Mouse (Mus musculus) heart, embryonic 14.5 days (tissue): ENCODE results near the gene Spats2. TPM values are rescaled to one million over a fixed set of nuclear protein-coding genes. Genes with fewer than 3 reads are reported as not detected.
A peak's percentile ranks its signal among the peaks of the same experiment; 100 is the strongest.

Source experiments
- ATAC-seq: fragments of 200-750 bp; cut with Nextera tagmentation; 2 replicates; pipeline ENCODE4 v1.8.0; 2017; ENCODE audit warnings: low read depth, moderate TSS enrichment; ENCODE audit not compliant: insufficient number of reproducible peaks, insufficient read depth, low FRiP score
- H3K27ac ChIP-seq, 2 experiments: fragments of 200-500 bp in 1 of 2; fragments of 300-500 bp in 1 of 2; sonication (generic) in 1 of 2; replicated peaks in 1 of 2; 2 replicates each; pipeline ENCODE4 v1.5.1; 2012 to 2014; ENCODE audit warnings: low read depth in 2 of 2, low read length in 2 of 2, control low read depth in 1 of 2, mild to moderate bottlenecking in 1 of 2, mixed read lengths in 1 of 2; ENCODE audit not compliant: control insufficient read depth in 1 of 2, insufficient read depth in 1 of 2
- H3K27me3 ChIP-seq: fragments of 300-500 bp; sonication (generic); 2 replicates; pipeline ENCODE4 v1.6.1; 2014; ENCODE audit warnings: mild to moderate bottlenecking, low read length, control low read depth; ENCODE audit not compliant: control insufficient read depth, insufficient read depth
- H3K36me3 ChIP-seq: fragments of 300-500 bp; sonication (generic); 2 replicates; pipeline ENCODE4 v1.6.1; 2014; ENCODE audit warnings: mild to moderate bottlenecking, control low read depth, low read length, mixed read lengths; ENCODE audit not compliant: control insufficient read depth, insufficient read depth
- H3K4me1 ChIP-seq, 2 experiments: fragments of 200-500 bp in 1 of 2; fragments of 300-500 bp in 1 of 2; sonication (generic) in 1 of 2; 2 replicates each; pipeline ENCODE4 v1.6.1; 2012 to 2014; ENCODE audit warnings: low read length in 2 of 2, control low read depth in 1 of 2, mixed read lengths in 1 of 2; ENCODE audit not compliant: control insufficient read depth in 2 of 2, insufficient read depth in 2 of 2
- H3K4me2 ChIP-seq: fragments of 300-500 bp; sonication (generic); 2 replicates; pipeline ENCODE4 v1.6.1; 2014; ENCODE audit warnings: mild to moderate bottlenecking, low read length
- H3K4me3 ChIP-seq, 2 experiments: fragments of 200-500 bp in 1 of 2; fragments of 300-500 bp in 1 of 2; sonication (generic) in 1 of 2; 2 replicates each; pipeline ENCODE4 v1.5.1; 2012 to 2014; ENCODE audit warnings: low read length in 2 of 2, mild to moderate bottlenecking in 2 of 2, control low read depth in 1 of 2, low read depth in 1 of 2, moderate library complexity in 1 of 2; ENCODE audit not compliant: control insufficient read depth in 1 of 2, insufficient read depth in 1 of 2
- H3K9ac ChIP-seq: fragments of 300-500 bp; sonication (generic); 2 replicates; pipeline ENCODE4 v1.6.1; 2014; ENCODE audit warnings: mild to moderate bottlenecking, low read length
- H3K9me3 ChIP-seq: fragments of 300-500 bp; sonication (generic); 2 replicates; pipeline ENCODE4 v1.6.1; 2016; ENCODE audit warnings: low read length, control low read depth; ENCODE audit not compliant: control insufficient read depth
- WGBS: fragments of 180-500 bp; shearing (Covaris S2); extraction: QIAGEN DNeasy Blood & Tissue Kit; methylation state at CpG from one replicate; pipeline ENCODE4 v1.1.7; 2014; 5-methylcytosine and 5-hydroxymethylcytosine counted together
- polyA plus RNA-seq: library from polyadenylated mRNA; unstranded; fragments of >200 nt; fragmentation: Nextera tagmentation; extraction: Ambion mirVana; gene quantifications from 2 replicates; pipeline ENCODE4 v1.2.1, GENCODE M21; 2014

The Spats2 gene
- polyA plus RNA-seq, 1 experiment from 2014 or later: 35.9 TPM

DNA sequence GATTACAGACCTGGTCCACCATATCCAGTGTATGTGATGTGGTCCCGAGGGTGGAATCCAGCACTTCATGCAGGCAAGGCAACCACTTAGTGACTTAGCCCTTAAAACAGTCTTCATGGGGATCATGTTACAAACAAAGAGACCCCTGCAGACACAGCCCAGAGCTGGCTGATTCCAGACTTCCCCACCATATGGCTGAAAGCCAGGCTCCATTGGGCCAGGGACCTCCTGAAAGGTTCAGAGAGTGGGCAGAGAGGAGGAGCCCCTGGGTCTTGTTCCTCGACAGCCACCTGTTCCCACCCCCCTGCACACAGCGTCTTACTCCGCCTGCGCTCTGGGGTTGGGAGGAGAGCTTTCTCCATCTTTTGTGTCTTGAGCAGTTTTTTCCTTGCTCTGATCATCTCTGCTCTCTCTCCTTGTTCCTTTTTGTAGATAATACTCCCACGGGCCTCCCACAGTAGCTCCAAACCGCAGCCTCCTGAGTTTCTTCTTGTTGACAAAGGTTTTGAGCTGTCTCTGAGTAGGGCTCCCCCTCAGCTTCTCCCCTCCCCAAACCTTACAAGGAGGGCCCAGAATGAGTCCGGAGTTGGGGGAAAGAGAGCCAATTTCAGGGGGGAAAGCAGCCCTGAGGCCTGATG lies 95.7 kb downstream of the Spats2 start:
- H3K9ac ChIP-seq: no peak overlapping the region
- H3K27ac ChIP-seq: no peak overlapping the region
- WGBS: 12% methylated on average over 8 of the region's 8 CpGs
- no peaks in the 10 kb centered on the region for H3K36me3 ChIP-seq
- peaks cover 69% of the 10 kb centered on the region for H3K27me3 ChIP-seq
- H3K4me2 ChIP-seq: no peak overlapping the region
- no peak overlapping the region for H3K4me3 ChIP-seq
- no peaks in the 10 kb centered on the region for H3K9me3 ChIP-seq
- no peak for ATAC-seq
- peaks cover 18 to 29% of the 10 kb centered on the region in 2 experiments; a peak in 3 of 4 replicates for H3K4me1 ChIP-seq

DNA sequence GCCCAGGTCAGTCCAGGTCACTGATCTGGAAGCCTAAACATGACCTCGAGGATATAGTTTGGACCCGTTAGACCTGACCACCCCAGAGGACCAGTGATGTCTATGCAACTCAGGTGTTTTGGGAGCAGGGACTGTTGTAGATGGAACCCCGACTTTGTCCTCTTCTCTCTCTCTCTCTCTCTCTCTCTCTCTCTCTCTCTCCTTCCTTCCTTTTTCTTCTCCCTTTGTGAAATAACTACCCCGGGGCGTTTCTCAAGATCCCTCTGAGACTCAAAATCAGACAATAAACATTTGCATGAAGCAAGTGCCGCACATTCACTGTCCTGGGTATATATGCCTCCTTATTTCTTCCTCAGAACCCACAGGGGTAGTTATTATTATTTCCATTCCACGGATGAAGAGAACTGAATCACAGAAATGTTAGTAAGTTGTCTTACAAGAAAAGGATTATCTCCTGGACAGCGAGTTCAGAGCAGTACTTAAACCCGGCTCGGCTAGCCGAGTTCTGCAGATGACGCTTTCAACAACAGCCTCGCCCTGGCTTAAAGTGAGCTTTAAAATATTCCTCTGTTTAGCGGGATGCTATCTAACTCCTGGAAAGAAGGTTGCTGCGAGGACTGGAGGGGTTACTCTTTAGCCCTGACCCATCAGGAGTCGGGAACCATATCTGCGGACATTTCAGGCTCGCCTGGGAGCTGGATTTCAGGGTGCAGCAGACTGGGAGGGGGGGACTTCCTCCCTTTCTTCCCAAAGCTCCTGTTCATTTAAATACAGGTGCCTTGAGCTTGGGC lies 97.3 kb downstream of the Spats2 start:
- Histone ChIP-seq H3K4me2 (peak overlapping the region; percentile 91), H3K9me3 (no peaks in the 10 kb centered on the region), H3K27ac (no peak overlapping the region), H3K9ac (peak overlapping the region; percentile 59; the same call in 1 of the 2 replicates), H3K36me3 (no peaks in the 10 kb centered on the region), H3K4me1 (peaks cover 18 to 29% of the 10 kb centered on the region in 2 experiments; a peak in 3 of 4 replicates), H3K27me3 (peaks cover 85% of the 10 kb centered on the region), H3K4me3 (peak overlapping the region; percentile 25 to 54)
- no peak for ATAC-seq
- WGBS: 6% methylated on average over 18 of the region's 18 CpGs

DNA sequence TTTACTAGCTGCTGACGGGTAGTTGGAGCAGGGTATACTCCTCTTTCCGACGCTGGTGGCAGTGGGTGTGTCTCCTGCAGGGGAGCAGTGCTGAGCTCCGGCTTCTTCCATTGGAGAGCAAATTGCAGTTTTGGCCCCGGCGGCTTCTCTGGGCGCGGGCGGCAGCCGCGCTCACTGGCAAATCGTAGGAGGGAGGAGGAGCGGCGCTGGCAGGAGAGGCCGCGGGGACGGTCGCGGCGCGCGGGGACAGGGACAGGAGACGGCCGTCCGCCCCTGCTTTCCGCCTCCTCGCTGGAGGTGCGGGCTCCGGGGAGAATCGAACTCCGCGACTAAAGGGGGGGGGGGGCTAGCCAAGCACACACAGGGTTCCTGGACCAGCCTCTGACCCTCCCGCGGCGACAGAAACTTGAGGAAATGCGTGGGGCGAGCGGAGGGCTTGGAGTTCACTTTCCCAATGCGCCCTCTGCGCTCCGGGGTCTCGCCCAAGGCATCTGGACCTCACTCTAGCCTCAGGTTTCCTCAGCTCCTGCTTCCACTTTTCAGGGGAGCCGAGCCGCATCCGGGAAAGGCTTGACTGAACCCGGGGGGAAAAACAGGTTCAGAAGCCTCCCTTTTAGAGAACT lies 98.0 kb downstream of the Spats2 start:
- no peak for ATAC-seq
- peak overlapping the region; percentile 25 to 54 for H3K4me3 ChIP-seq
- H3K9ac ChIP-seq: peak overlapping the region; percentile 59
- H3K36me3 ChIP-seq: no peaks in the 10 kb centered on the region
- H3K4me2 ChIP-seq: peak overlapping the region; percentile 91
- peaks cover 91% of the 10 kb centered on the region for H3K27me3 ChIP-seq
- H3K27ac ChIP-seq: no peak overlapping the region
- no peaks in the 10 kb centered on the region for H3K9me3 ChIP-seq
- under 1% methylated on average over 41 of the region's 46 CpGs for WGBS
- peaks cover 18 to 29% of the 10 kb centered on the region in 2 experiments; a peak in 3 of 4 replicates for H3K4me1 ChIP-seq

DNA sequence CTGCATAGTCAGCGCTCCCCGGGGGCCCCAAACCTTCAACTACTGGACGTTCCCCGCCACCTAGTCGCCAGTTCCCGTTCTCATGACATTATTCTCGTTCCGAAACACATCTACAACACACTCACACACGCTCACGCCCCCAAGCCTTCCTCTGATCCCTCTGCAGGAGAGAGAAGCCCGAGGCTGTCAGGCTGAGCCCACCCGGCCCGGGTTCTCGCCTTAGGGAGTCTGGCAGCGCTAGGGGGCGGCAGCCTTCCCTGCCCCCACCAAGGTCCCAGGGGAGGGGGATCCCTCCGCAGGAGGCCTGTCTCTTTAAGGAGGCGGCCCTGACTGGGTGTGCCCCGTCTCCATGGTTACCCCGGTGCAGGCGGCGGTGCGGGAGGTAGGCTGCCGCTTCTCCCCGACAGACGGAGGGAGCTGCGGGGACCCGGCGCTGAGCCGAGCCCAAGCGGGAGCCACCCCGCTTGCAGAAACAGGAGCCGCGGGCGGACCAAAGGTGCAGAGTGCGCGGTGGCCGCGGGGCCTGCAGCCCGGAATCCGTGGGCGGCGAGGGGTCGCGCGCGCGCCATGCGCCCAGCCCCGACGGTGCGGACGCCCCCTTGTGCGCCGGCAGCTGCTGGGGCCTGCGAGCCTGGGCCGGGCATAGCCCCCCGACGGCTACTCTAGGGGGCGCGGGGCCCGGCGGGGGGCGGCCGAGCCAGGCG lies 98.6 kb downstream of the Spats2 start, which contains the start of gene Kcnh3:
Gene Kcnh3 (plus strand): TSS at position 654 of the 704 bp plus-strand sequence.
- no peak within 1 kb of the TSS for H3K27ac ChIP-seq
- H3K4me3 ChIP-seq: peak within 1 kb of the TSS; percentile 25 to 54
- H3K9ac ChIP-seq: peak within 1 kb of the TSS; percentile 59
- H3K9me3 ChIP-seq: no peaks in the 10 kb centered on the region
- H3K4me1 ChIP-seq: peaks cover 18 to 29% of the 10 kb centered on the region in 2 experiments; a peak in 3 of 4 replicates
- H3K36me3 ChIP-seq: no peaks in the 10 kb centered on the region
- H3K4me2 ChIP-seq: peak within 1 kb of the TSS; percentile 91
- H3K27me3 ChIP-seq: peaks cover 97% of the 10 kb centered on the region
- ATAC-seq: no peak
- WGBS: 2% methylated on average over 51 of the region's 66 CpGs

DNA sequence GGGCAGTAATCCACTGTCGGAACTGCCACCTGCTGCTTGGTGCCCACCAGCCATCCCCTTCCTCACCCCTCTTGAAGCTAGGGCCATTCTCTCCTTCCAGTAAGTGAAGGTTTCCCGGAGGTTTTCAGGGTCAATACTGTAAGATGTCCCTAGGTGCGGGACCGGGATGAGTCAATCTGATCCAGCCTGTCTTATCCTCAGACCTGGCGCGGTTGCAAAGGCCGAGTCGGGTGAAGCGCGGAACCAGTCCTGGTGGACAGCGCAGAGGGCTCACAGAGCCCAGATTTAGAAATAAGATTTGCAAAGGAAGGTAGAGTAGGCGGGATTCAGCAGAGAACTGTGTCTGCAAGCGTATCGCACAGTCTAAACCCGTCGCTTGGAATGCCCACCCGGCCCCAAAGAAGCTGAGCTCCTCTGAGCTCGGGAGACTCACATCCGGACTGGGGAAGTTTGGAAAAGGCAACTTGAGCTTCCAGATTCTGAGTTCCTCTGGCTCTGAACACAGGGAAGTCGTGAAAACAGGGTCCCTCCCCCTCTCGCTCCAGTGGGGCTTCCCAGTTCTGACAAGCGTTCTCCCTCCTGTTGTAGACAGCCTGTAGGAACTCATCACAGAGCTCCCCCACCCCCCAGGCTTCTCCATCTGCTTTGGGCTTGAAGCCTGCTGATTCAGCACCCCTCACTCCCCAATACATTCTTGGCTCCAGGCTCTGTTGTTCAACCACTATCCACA lies 99.5 kb downstream of the Spats2 start:
- ATAC-seq: no peak
- peak overlapping the region; percentile 25 to 54; a peak in 3 of 4 replicates for H3K4me3 ChIP-seq
- no peaks in the 10 kb centered on the region for H3K36me3 ChIP-seq
- no peak overlapping the region for H3K27ac ChIP-seq
- H3K4me2 ChIP-seq: peak overlapping the region; percentile 91
- H3K4me1 ChIP-seq: peaks cover 18 to 29% of the 10 kb centered on the region in 2 experiments; a peak in 3 of 4 replicates
- peaks cover 97% of the 10 kb centered on the region for H3K27me3 ChIP-seq
- H3K9me3 ChIP-seq: no peaks in the 10 kb centered on the region
- 2% methylated on average over 22 of the region's 22 CpGs for WGBS
- no peak overlapping the region for H3K9ac ChIP-seq

DNA sequence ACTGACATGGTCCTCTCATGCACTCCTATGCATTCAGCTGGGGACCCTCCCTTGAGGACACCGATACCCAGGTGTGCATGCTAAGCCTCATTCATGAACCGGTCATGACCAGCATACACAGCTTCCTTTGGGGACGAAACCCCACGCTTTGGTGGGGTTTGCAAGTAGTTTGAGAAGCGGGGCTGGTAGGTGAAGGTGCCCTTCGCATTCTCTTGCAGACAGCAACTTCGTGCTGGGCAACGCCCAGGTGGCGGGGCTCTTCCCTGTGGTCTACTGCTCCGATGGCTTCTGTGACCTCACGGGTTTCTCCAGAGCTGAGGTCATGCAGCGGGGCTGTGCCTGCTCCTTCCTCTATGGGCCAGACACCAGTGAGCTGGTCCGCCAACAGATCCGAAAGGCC lies 100.4 kb downstream of the Spats2 start:
- 32% methylated on average over 14 of the region's 14 CpGs for WGBS
- H3K27me3 ChIP-seq: peaks cover 95% of the 10 kb centered on the region

More for the DNA sequence above, 100.4 kb downstream of the Spats2 start:
- Histone ChIP-seq H3K27ac (no peak overlapping the region), H3K9ac (no peak overlapping the region), H3K4me2 (peak overlapping the region; percentile 91; the same call in 1 of the 2 replicates), H3K4me3 (no peak overlapping the region), H3K9me3 (no peaks in the 10 kb centered on the region), H3K36me3 (no peaks in the 10 kb centered on the region), H3K4me1 (peaks cover 18 to 29% of the 10 kb centered on the region in 2 experiments; a peak in 3 of 4 replicates)
- no peak for ATAC-seq
